Mouse (Mus musculus) ES-Bruce4 (cell line): ENCODE measurements around the gene Zfr2. TPM values are rescaled to one million over a fixed set of nuclear protein-coding genes. Genes with fewer than 3 reads are reported as not detected.

Experiments
- H3K27ac ChIP-seq: 2 replicates; pipeline ENCODE4 v1.5.1; 2012; ENCODE audit warnings: low read length, inconsistent platforms; ENCODE audit not compliant: insufficient read depth
- H3K27me3 ChIP-seq: 2 replicates; pipeline ENCODE4 v1.6.1; 2012; ENCODE audit warnings: mild to moderate bottlenecking, low read length, inconsistent platforms; ENCODE audit not compliant: control insufficient read depth, poor library complexity, insufficient read depth, severe bottlenecking
- H3K36me3 ChIP-seq: 2 replicates; pipeline ENCODE4 v1.6.1; 2012; ENCODE audit warnings: inconsistent platforms, mild to moderate bottlenecking, low read length, moderate library complexity; ENCODE audit not compliant: control insufficient read depth, poor library complexity, insufficient read depth, severe bottlenecking
- H3K4me1 ChIP-seq: one replicate; pipeline ENCODE4 v1.8.1; 2011; ENCODE audit warnings: low read length; ENCODE audit not compliant: control insufficient read depth, insufficient read depth
- H3K4me3 ChIP-seq: 2 replicates; pipeline ENCODE4 v1.5.1; 2011; ENCODE audit warnings: low read depth, mild to moderate bottlenecking, low read length
- H3K9ac ChIP-seq: 2 replicates; pipeline ENCODE4 v1.6.1; 2012; ENCODE audit warnings: low read depth, mild to moderate bottlenecking, inconsistent platforms; ENCODE audit not compliant: poor library complexity, severe bottlenecking
- H3K9me3 ChIP-seq: replicated peaks from 2 replicates; pipeline ENCODE4 v1.6.1; 2012; ENCODE audit warnings: mild to moderate bottlenecking, low read length, inconsistent platforms; ENCODE audit not compliant: control insufficient read depth, poor library complexity, insufficient read depth, severe bottlenecking
- CTCF ChIP-seq: IDR thresholded peaks from one replicate; pipeline ENCODE4 v1.8.1; 2011; ENCODE audit warnings: low read depth, low read length
- EP300 ChIP-seq: IDR thresholded peaks from 2 replicates; pipeline ENCODE4 v1.6.1; 2011; ENCODE audit warnings: low read depth, low read length; ENCODE audit not compliant: insufficient read depth
- POLR2A ChIP-seq: IDR thresholded peaks from one replicate; pipeline ENCODE4 v1.8.1; 2011; ENCODE audit warnings: low read length; ENCODE audit not compliant: insufficient read depth
- polyA plus RNA-seq: library from polyadenylated mRNA; stranded (reverse); fragments of >200 nt; gene quantifications from 2 replicates; pipeline ENCODE4 v1.2.4, GENCODE M21; 2011; ENCODE audit warnings: low read depth; ENCODE audit not compliant: missing spikeins, insufficient read depth, insufficient read length

The Zfr2 gene
- polyA plus RNA-seq, 1 experiment = 11.6 TPM

GRCm38 (mm10) chr10:81245166-81245565 lies 12.2 kb downstream of the Zfr2 start:
- no peaks in the 10 kb centered on the region for H3K27me3 ChIP-seq
- TF ChIP-seq EP300 = no peak
- TF ChIP-seq POLR2A = no peak
- no peak for TF ChIP-seq CTCF
- peaks cover 1% of the 10 kb centered on the region for H3K4me1 ChIP-seq
- H3K27ac ChIP-seq = no peak overlapping the region
- no peak overlapping the region for H3K4me3 ChIP-seq
- no peaks in the 10 kb centered on the region for H3K9me3 ChIP-seq
- no peak overlapping the region for H3K9ac ChIP-seq
- H3K36me3 ChIP-seq = no peaks in the 10 kb centered on the region

- no peak for TF ChIP-seq CTCF
- TF ChIP-seq POLR2A = no peak
- H3K9ac ChIP-seq = no peak overlapping the region
- H3K27me3 ChIP-seq = no peaks in the 10 kb centered on the region
- no peak overlapping the region for H3K4me3 ChIP-seq
- H3K36me3 ChIP-seq = no peaks in the 10 kb centered on the region
- peaks cover 5% of the 10 kb centered on the region for H3K4me1 ChIP-seq
- H3K27ac ChIP-seq = no peak overlapping the region
- H3K9me3 ChIP-seq = no peaks in the 10 kb centered on the region
These were observed 14.8 kb downstream of the Zfr2 start for GRCm38 (mm10) chr10:81247804-81248203.

- H3K27me3 ChIP-seq = no peaks in the 10 kb centered on the region
- no peaks in the 10 kb centered on the region for H3K36me3 ChIP-seq
- H3K27ac ChIP-seq = no peak overlapping the region
- no peaks in the 10 kb centered on the region for H3K9me3 ChIP-seq
- TF ChIP-seq CTCF (no peak), POLR2A (no peak), EP300 (no peak)
- no peak overlapping the region for H3K9ac ChIP-seq
- H3K4me1 ChIP-seq = peaks cover 5% of the 10 kb centered on the region
- no peak overlapping the region for H3K4me3 ChIP-seq
These were observed 16.5 kb downstream of the Zfr2 start for GRCm38 (mm10) chr10:81249442-81249841.

- H3K9ac ChIP-seq = no peak within 1 kb of the TSS
These were observed 19.8 kb downstream of the Zfr2 start, which contains the start of gene Matk for GRCm38 (mm10) chr10:81252424-81253419. Gene Matk (plus strand): TSS chr10:81252935.

GRCm38 (mm10) chr10:81254886-81255285 lies 21.9 kb downstream of the Zfr2 start:
- TF ChIP-seq POLR2A (no peak), EP300 (no peak), CTCF (no peak)
- no peaks in the 10 kb centered on the region for H3K9me3 ChIP-seq
- H3K36me3 ChIP-seq = no peaks in the 10 kb centered on the region
- peaks cover 4% of the 10 kb centered on the region for H3K4me1 ChIP-seq
- H3K27me3 ChIP-seq = no peaks in the 10 kb centered on the region
- H3K27ac ChIP-seq = no peak overlapping the region
- no peak overlapping the region for H3K9ac ChIP-seq
- H3K4me3 ChIP-seq = no peak overlapping the region

More at GRCm38 (mm10) chr10:81252424-81253419, 19.8 kb downstream of the Zfr2 start, which contains the start of gene Matk:
- TF ChIP-seq CTCF (no peak), EP300 (no peak), POLR2A (no peak)
- H3K27ac ChIP-seq = no peak within 1 kb of the TSS
- H3K4me1 ChIP-seq = peaks cover 4% of the 10 kb centered on the region
- no peaks in the 10 kb centered on the region for H3K9me3 ChIP-seq
- peak within 1 kb of the TSS; percentile 19; the same call in 1 of the 2 replicates for H3K4me3 ChIP-seq
- H3K27me3 ChIP-seq = no peaks in the 10 kb centered on the region
- no peaks in the 10 kb centered on the region for H3K36me3 ChIP-seq
